Mouse (Mus musculus): Measurements from ENCODE around the gene Csnk1g1. TPM values are rescaled to one million over a fixed set of nuclear protein-coding genes. Genes with fewer than 3 reads are reported as not detected.

Gene Csnk1g1
- total RNA-seq, 2 experiments from 2014 or later: 17.8 to 18.6 TPM

DNA sequence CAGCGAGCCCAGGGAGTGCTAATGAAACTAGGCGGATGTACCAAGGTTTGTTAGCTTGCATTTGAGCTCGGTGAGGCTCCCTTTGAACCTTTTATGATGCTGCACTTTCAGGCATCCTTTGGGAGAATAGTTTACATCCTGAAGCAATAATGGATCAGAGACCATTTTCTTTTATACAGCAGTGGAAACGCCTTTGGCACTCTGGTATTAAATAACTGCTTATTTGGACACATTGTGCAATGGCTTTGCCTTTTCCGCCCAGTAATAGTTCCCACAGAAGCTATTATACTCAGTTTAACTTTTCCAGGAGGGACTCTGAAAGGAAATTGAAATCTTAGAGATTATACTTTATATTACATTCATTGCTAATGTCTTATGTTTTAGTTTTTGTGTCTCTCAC lies 90.2 kb downstream of the Csnk1g1 start:
- DNase-seq: no peak

DNA sequence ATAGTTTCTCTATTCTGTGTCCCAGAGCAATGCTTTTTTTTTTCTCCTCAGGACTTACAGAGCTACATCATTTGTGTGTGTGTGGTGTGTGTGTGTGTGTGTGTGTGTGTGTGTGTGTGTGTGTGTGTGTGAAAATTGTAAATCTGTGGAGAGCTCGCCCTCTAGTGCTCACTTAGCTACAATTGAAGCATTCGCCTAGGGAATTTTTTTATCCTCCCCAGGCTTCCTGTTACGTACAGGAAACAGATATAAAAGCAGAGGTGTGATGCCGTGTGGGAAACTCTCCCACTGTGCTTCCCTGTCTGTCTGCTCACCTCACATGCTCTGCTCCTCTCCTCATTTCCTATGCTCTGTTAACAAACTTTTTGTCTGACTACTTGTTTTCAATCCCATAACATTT lies 95.7 kb downstream of the Csnk1g1 start:
- peak; percentile 17 to 60 for DNase-seq

DNA sequence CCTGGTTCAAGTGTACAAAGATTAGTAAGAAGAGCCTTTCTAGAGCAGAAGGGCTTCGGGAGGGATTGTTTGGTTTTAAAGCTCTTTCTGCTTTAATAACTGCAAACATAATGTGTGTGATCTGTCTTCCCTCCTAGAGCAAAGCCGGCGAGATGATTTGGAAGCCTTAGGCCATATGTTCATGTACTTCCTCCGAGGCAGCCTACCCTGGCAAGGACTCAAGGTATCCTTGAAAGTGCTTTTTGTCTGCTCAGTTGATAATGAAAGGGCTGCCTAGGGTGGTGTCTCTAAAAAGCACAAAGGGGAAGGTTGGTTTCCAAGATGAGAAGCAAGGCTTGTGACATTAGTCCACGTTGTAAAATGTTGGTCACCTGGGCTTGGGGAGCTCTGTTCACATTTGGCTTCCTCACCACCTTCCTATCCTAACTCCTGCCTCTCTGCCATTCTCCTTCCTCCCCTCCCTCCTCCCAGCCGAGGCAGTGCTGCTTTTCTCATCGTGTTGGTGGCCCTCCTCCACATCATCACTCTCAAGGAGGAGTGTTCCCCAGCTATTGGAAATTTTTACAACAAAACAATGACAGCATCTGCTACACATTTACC lies 99.0 kb downstream of the Csnk1g1 start:
- no peak for DNase-seq

DNA sequence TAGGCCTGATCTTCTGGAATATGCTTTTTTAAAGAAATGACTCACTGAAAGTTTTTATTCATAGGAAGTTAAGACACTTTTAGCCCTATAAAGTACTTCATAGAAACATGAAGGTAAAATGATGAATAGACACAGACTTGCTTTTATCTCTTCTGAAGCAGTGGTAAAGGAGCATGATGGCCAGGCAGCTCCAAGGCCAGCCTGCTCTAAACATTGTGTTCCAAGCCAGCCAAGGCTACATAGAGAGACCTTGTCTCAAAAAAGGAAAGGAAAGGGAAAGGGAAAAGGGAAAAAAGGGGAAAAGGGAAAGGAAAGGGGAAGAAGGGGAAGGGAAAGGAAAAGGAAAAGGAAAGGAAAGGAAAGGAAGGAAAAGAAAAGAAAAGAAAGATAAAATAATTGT lies 111.9 kb downstream of the Csnk1g1 start:
- peak; percentile 36 to 52 for DNase-seq

DNA sequence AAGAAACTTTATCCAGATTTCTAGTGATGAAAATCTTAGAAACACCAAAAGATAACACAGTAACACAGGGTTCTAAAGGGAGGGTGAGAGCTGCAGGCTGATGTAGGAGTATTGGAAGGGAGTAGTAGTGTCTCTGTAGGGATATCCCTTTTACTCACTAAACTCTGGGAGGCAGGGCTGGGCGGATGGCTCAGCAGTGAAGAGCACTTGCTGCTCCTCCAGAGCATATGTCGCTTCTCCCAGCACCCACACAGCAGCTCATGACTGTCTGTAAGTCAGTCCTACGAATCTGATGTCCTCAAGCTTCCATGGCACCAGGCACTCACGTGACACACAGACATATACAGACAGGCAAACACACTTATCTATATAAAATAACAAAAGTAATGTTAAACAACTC lies 129.4 kb downstream of the Csnk1g1 start:
- DNase-seq: no peak

DNA sequence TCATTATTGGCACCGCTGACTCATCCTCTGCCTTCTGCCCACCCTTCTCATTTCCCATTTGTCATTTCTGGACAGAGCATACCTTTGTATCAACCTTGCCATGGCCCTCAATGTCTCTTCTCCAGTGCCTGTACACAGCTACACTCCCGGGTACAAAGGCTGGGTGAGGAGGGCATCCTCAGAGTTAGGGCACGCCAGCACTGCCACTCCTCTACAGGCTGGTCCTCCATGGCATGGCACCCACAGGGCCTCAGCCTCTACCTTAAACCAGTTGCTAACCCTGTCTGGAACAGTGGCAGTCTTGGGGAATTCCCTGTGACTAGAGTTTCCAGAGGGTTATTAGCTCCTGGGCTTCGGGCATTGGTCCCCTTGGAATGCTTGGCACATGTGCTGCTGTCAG lies 129.9 kb downstream of the Csnk1g1 start:
- DNase-seq: no peak

DNA sequence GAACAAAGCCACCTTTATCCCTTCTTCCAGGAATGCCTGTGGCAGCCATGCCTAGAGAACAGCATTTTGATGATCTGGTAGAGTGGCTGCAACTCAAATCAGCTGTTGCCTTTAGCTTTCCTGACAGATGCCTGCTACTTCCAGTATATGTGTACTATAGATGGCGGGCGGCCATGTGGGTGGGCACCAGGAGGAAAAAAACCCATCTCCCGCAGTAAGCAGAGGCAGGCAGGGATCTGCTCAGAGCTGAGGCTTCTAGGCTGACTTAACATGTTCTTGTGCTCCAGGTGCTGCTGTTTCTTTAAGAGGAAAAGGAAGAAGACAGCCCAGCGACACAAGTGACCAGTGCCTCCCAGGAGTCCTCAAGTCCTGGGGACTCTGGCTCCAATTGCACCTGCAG lies 130.6 kb downstream of the Csnk1g1 start:
- DNase-seq: no peak

DNA sequence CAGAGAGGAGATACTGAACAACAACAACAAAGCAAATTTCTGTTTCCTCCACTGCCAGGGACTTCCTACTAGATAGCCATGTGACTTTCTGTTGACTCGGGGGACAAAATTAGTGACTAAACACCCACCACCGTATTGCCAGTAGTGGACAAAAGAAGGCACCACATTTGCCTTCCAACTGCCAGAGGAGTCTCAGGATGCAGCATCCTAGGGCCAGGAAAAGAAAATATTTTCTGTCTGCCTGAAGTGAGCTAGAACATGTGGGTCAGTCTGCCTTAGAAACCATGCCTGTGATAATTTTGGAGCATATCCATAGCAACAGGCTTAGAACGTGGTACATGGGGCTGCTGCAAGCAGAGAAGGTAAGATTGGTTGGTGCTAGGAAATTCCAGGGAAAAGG lies 132.1 kb downstream of the Csnk1g1 start:
- no peak for DNase-seq

DNA sequence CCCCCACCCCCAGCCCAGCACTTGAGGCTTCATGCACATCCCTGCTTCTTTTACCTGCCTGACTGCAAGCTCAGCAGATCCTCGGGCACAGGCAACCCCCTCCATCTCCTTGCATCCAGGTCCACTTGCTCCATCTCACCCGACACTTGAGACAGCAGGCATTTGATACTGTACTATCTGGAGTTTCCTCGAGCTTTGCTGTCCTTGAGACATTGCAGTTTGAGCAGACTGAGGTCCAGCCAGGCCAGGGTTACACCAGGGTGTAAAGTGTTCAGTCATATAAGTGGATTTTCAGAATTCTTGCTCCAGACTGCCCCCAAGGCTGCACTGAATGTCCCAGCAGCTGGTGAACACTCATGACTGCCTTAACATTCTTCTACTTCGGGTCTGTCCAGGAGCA lies 133.6 kb downstream of the Csnk1g1 start:
- DNase-seq: peak in 1 of 2 experiments; percentile 13

DNA sequence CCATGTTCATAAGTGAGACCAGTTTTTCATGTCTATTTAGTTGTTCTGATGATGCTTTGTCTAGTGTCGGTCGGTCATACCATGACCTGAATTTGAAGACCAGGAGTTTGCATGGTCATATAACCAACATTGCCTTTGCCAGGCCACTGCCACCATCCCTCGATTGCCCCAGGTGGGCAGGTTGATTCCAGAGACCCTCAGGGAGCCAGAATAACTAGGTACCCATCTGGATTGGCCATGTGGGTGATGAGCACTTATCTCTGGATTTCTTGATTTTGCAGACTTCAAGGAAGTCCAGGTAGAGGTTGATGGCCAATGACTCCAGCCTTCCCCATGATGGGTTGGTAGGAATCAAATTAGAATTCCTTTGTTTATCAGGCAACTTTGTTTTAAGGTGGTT lies 134.5 kb downstream of the Csnk1g1 start:
- no peak for DNase-seq

DNA sequence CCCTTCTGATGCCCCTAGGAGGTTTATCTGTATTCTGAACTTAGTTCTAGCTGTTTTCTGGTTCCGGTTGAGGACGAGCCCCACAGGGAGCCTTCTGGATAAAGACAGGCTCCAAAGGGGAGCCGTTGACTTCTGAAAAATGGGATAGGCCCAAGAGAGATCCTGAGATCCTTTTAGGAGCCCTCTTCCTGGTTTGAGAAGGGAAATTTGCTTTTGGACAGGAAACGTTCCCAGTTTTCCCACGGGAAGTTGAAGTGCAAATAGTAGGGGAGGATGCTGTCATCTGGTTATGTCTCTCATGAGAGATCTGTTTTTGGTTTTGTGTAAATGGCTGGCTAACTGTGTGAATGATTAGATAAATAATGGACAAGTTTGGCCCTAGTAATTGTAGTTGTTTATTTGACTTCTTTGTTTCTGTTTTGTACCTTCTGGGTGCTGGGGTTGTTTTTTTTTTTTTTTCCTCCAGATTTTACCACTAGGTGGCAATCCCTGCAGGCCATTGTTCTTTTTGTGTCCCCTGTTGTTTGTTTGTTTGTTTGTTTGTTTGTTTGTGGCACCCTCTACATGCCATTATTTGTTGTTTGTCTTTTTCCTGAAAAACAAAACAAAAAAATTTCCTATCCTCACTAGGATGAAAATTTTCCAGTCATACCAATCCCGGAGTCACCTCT lies 141.3 kb downstream of the Csnk1g1 start:
- DNase-seq: no peak

DNA sequence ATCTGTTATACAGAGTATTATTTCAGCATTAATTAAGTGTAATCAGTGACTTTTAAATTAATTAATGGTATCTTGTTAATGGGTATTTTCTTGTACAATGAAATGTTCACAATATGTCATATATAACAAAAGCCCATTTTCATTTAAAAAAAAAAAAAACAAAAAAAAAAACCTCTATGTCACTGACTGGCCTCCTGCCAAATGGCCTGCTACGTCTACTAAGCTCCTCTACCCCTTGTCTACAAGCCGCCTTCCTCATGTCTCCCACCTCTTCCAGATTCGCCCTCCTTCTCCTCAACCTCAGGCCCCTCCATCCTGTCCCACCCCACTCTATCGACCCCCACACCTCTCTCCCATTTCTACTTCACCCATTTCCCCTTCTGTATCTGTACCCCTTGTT lies 142.8 kb downstream of the Csnk1g1 start:
- no peak for DNase-seq

DNA sequence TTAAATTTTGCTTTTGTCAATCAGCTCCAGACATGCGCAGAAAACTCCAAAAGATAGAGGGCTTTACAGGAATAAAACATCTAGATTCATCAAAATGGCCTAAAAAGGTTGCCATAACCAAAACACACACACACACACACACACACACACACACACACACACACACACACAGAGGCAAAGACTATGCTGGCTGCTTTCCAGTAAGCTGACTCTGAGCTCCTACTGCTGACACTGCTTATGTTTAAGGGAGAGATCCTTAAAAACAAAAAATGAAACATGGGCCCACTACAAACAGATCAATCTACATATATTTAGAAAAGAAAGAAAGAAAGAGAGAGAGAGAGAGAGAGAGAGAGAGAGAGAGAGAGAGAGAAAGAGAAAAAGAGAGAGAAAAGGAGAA lies 144.0 kb downstream of the Csnk1g1 start:
- DNase-seq: peak in 1 of 2 experiments; percentile 27

DNA sequence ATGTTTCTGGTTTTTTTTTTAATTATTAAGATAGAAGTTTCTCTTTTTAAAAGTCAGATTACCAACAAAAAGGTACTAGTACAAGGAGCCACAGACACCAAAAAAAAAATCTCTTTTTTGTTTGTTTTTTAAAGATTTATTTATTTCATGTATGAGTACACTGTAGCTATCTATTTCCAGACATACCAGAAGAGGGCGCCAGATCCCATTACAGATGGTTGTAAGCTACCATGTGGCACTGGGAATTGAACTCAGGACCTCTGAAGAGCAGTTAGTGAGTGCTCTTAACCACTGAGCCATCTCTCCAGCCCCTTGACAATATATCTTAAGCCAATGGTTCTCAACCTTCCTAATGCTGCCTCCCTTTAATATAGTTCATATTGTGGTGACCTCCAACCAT lies 144.9 kb downstream of the Csnk1g1 start:
- no peak for DNase-seq

DNA sequence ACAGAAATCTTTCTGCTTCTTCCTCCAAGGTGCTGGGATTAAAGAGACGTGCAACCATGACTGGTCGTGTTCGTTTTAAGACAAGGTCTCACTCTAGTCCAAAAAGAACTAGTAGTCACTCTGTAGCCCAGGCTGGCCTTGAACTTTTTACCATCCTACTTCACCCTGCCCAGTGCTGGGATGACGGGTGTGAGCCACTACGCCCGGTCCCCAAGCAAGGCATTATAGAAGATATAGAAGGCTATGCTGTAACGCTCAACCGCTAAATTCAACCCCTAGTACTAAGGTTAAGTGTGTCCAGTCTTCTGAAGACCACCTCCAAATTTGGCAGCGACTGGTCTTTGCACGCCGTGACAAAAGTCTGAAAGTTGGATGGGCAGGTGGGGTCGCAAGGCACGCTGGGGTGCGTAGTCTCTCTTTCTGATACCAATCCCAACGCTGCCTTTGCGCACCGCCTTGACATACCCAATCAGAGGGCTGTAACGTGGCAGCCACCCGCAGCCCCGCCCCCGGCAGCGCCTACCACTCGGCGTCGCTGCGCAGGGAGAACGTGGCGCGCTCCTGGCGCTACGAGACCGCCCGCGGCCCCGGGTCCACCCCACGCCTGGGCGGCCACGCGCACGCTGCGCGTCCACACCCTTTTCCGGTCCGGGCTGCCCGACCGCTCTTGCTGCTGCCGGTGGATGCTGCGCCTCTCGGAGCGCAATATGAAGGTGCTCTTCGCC lies 151.0 kb downstream of the Csnk1g1 start, which contains the start of gene Ppib:
TSS of gene Ppib (plus strand) at position 640 of the 725 bp plus-strand sequence.
- peak; percentile 98 to 100 for DNase-seq

DNA sequence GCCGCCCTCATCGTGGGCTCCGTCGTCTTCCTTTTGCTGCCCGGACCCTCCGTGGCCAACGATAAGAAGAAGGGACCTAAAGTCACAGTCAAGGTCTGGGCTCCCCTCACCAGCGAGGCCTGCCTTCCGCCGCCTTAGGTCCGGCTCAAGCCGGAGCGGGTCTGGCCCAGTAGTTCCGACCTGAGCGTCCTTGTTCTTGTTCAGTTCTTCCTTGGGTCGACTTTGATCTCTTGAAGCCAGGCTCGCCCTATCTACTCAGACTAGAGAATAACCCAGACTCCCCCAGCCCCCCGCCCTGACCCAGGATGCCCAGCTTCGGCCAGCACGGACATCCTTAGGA lies 151.6 kb downstream of the Csnk1g1 start:
- no peak for DNase-seq

DNA sequence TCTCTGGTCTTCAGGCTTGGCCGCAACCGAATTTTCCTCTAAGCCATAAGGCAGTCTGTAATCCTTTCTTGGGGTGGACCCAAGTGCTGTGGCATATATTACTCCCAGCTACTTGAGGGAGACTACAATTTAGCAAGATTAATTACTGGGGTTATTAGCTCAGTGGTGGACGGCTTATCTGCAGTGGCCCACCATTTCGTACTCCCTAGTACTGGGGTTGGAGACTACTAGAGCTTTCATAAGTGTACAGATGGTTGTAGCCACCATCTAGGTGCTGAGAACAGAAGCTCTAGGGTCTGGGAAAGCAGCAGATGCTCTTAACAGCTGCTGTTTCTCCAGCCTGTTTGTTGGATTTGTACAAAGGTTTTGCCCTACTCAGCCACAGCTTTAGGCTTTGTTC lies 152.3 kb downstream of the Csnk1g1 start:
- DNase-seq: no peak

DNA sequence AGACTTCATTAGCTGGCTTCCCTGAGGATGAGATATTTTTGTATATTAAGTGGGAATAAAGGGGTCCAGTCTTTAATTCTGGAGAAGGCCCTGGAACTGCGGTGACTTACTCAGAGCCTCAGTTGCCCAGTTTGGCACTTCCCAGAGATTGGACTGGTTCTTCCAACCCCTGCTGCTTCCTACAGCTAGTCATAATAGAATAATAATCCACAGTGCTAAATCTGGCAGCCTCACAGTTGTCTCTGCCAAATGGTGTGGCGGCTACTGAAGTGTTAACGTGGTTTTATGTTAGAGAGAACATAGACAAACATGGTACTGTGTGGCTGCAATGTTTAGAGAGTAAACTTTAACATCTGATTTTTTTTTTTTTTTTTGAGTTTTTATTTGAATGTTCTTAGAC lies 152.9 kb downstream of the Csnk1g1 start:
- DNase-seq: no peak

DNA sequence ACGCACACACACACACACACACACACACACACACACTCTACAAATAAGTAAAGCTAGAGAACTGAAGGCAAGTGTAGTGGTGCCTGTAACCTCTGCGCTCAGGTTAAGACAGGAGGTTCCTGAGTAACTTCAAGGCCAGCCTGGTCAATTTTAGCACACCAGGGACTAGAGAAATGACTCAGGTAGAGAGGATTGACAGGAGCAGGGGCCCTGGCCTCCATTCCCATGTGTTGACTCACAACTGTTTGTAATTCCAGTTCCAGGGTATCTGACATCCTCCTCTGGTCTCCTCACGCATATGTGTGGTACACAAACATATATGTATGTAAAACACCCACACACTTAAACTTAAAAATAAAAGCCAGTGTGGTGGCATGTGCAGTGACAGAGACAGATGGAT lies 154.7 kb downstream of the Csnk1g1 start:
- peak in 1 of 2 experiments; percentile 26 for DNase-seq

DNA sequence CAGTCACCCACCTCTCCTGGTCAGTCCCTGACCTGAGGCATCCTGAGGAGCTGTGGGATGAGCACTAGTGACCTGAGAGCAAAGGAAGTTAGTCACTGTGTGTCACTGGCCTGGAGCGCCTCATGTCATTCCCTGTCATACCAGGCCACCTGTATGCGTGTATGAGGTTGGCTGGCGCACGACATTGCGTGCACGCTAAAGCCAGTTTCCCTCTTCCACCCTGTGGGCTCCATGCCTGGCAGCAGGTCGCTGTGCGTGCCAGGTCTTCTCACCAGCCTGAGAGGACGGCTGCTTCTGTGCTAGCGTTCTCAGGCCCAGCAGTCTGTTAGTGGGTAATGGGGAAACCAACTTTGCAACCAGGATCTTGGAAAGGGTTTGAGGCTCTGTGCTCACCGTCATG lies 155.6 kb downstream of the Csnk1g1 start:
- DNase-seq: no peak

DNA sequence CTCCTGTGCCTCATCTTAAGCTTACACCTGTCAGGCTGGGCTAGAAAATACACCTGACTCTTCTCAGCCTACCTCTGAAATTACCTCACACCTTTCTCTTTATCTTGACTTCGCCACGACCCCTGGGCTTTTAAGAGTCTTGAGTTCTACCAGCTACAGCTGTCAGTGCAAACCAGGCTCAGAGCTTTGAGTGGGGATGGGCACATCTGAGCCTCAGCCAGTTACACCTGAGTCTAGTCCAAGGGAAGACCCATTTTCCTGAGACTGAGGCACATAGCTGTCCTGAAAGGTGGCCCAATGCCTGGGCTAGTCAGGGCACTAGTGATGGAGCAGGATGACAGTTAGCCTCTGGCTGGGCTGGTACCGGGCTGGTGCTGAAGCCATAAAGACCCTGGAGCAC lies 158.1 kb downstream of the Csnk1g1 start:
- DNase-seq: no peak

DNA sequence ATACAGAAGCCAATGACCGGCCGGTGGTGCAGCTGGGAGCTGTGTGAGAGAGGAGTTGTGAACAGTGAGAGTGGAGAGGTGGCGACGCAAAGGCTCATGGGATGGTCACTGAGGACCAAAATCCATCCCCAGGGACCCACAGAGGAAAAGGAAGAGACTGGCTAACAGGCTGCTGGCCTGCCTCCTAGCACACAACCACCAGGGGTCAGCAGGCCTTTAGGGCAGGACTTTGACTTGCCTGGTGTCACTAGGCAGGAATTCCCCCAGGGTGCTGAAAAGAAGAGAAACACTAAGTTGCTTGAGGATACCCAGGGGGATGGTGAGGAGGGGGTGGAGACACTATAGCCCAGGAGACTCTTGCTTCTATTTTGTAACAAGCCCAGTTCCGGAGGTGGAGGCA lies 158.8 kb downstream of the Csnk1g1 start:
- peak; percentile 30 to 52 for DNase-seq

DNA sequence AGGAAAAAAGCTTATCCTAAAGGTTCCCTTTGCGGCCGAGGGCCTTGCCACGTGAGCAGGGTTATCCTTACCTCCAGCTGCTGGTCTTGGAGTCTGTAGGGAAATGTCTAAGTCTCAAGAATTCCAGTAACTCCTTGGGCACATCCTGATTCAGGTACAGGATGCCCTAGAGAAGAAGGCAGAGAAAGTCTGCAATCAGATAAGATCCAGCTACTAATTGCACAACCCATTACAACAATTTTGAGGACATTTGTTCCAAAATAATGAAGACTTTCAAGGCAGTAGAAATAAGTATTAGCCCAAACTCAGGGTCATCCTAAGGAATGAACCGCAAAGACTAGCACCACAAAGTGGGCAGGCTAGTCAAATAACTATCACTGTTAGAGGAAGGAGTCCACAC lies 159.3 kb downstream of the Csnk1g1 start:
- DNase-seq: no peak

DNA sequence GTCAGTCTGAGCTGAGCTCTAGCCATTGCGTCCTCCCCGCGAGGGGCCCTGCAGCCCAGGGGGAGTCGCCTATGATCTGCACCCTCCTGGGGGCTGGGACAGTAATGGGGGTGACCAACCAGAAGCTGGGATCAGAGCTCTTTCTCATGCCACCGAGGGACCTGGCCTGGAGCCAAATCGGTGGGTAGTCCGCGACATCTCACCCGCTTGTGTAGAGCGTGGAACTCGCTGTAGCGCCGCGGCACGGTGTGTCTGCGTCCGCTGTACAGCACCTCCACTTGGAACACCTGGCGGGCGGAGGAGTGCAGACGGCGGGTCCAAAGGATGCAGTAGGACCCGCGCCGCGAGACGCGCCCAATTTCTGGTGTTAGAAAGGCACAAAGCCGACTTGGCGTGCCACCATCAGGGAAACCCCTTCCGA lies 160.3 kb downstream of the Csnk1g1 start:
- DNase-seq: peak; percentile 27 to 39
